Mouse (Mus musculus) Patski (cell line): ENCODE results near the gene B4galt4. TPM values are rescaled to one million over a fixed set of nuclear protein-coding genes. Genes with fewer than 3 reads are reported as not detected.
"Not testable (repeated sequence)": the region's sequence is repeated elsewhere in the genome, so short reads cannot be mapped to it uniquely, and the experiment has no call there.

ENCODE experiments used
- ATAC-seq: fragments of 100-300 bp; one replicate; pipeline ENCODE4 v1.8.0; 2021
- CTCF ChIA-PET: fragments of 350-600 bp; sonication (Branson Sonifier 250); formaldehyde crosslinking; loops from one replicate; lab custom pipeline; 2022; ENCODE audit warnings: inconsistent platforms; lab: Charles Lee
- POLR2A ChIA-PET: fragments of 350-600 bp; sonication (Branson Sonifier 250); formaldehyde crosslinking; loops from one replicate; lab custom pipeline; 2022; ENCODE audit warnings: antibody characterized with exemption, inconsistent platforms; lab: Charles Lee
- DNase-seq: peaks from one replicate; pipeline ENCODE4 v3.0.0-alpha.2; 2011; ENCODE audit warnings: low read depth, low spot score
- H3K27me3 ChIP-seq: fragments of 371-371 bp; one replicate; pipeline ENCODE4 v1.5.1; 2021
- CTCF ChIP-seq: fragments of 100-300 bp; IDR thresholded peaks from one replicate; pipeline ENCODE4 v1.5.1; 2021
- in situ Hi-C: fragments of 300-500 bp; cut with MboI; formaldehyde crosslinking; loops from 3 replicates; pipeline ENCODE4 v1.11.1; 2018; ENCODE audit warnings: low pct_unique_long_range_greater_than_20kb, mixed read lengths
- polyA plus RNA-seq: library from polyadenylated mRNA; unstranded; gene quantifications from one replicate; pipeline ENCODE4 v1.2.3, GENCODE M21; 2021

Gene B4galt4
- polyA plus RNA-seq, 1 experiment from 2014 or later = 13.0 TPM

- ChIA-PET CTCF (interaction anchor here (0.9 kb wide), 1 partner anchor 17 kb away, joined by 3 read pairs; no protein-coding TSS in a partner anchor), POLR2A (no interaction called here)
- no peak for DNase-seq
- H3K27me3 ChIP-seq = peaks cover 16% of the 10 kb centered on the region
- no peak for ATAC-seq
- TF ChIP-seq CTCF = no peak
- in situ Hi-C loops = no loop called here
Measured at GRCm38 (mm10) chr16:38708962-38709520, 33.0 kb upstream of the B4galt4 start.

- ChIA-PET POLR2A (no interaction called here), CTCF (no interaction called here)
- peaks cover 12% of the 10 kb centered on the region for H3K27me3 ChIP-seq
- TF ChIP-seq CTCF = no peak
- in situ Hi-C loops = no loop called here
- ATAC-seq (no peak), DNase-seq (no peak)
Measured at GRCm38 (mm10) chr16:38711245-38711644, 30.8 kb upstream of the B4galt4 start.

GRCm38 (mm10) chr16:38712105-38712504 lies 30.0 kb upstream of the B4galt4 start:
- no peak for TF ChIP-seq CTCF
- in situ Hi-C loops = no loop called here
- no peak for ATAC-seq
- ChIA-PET POLR2A (no interaction called here), CTCF (no interaction called here)
- no peak for DNase-seq
- peaks cover 12% of the 10 kb centered on the region for H3K27me3 ChIP-seq

GRCm38 (mm10) chr16:38712581-38713403 lies 29.3 kb upstream of the B4galt4 start, which contains the start of gene Arhgap31:
Arhgap31 (minus strand) TSS chr16:38713274.
- ChIA-PET POLR2A (interaction anchor here (0.6 kb wide), 1 partner anchor 9 kb away, joined by 4 read pairs; no protein-coding TSS in a partner anchor), CTCF (no interaction called here)
- TF ChIP-seq CTCF = no peak
- in situ Hi-C loops = no loop called here
- H3K27me3 ChIP-seq = peaks cover 12% of the 10 kb centered on the region
- peak; percentile 84 for ATAC-seq
- DNase-seq = no peak

GRCm38 (mm10) chr16:38713404-38714258 lies 28.4 kb upstream of the B4galt4 start:
- no peak for DNase-seq
- no peak for TF ChIP-seq CTCF
- CTCF ChIA-PET = no interaction called here

GRCm38 (mm10) chr16:38714259-38714526 lies 27.9 kb upstream of the B4galt4 start:
- POLR2A ChIA-PET, in situ Hi-C loops, CTCF ChIA-PET, ATAC-seq, DNase-seq, H3K27me3 ChIP-seq: not testable (repeated sequence)

More at GRCm38 (mm10) chr16:38713404-38714258, 28.4 kb upstream of the B4galt4 start:
- POLR2A ChIA-PET = no interaction called here
- H3K27me3 ChIP-seq = peaks cover 8% of the 10 kb centered on the region
- in situ Hi-C loops = no loop called here
- no peak for ATAC-seq

GRCm38 (mm10) chr16:38721377-38721776 lies 20.7 kb upstream of the B4galt4 start:
- DNase-seq = no peak
- ChIA-PET POLR2A (no interaction called here), CTCF (no interaction called here)
- TF ChIP-seq CTCF = no peak
- in situ Hi-C loops = loop anchor here (10.0 kb wide), 2 partner anchors 97 to 177 kb away; no protein-coding TSS in a partner anchor
- ATAC-seq = no peak
- H3K27me3 ChIP-seq = peaks cover 8% of the 10 kb centered on the region

- DNase-seq (no peak), ATAC-seq (no peak)
- no peak for TF ChIP-seq CTCF
- in situ Hi-C loops = loop anchor here (10.0 kb wide), 2 partner anchors 99 to 179 kb away; no protein-coding TSS in a partner anchor
- CTCF ChIA-PET = no interaction called here
- POLR2A ChIA-PET = no interaction called here
- peaks cover 8% of the 10 kb centered on the region for H3K27me3 ChIP-seq
Measured at GRCm38 (mm10) chr16:38724256-38724655, 17.8 kb upstream of the B4galt4 start.

- DNase-seq (no peak), ATAC-seq (no peak)
- peaks cover 9% of the 10 kb centered on the region for H3K27me3 ChIP-seq
- ChIA-PET POLR2A (no interaction called here), CTCF (no interaction called here)
- no peak for TF ChIP-seq CTCF
- in situ Hi-C loops = loop anchor here (10.0 kb wide), 2 partner anchors 100 to 180 kb away; no protein-coding TSS in a partner anchor
Measured at GRCm38 (mm10) chr16:38724974-38725373, 17.1 kb upstream of the B4galt4 start.

GRCm38 (mm10) chr16:38728576-38729132 lies 13.4 kb upstream of the B4galt4 start:
- ChIA-PET CTCF (interaction anchor here (0.9 to 2.2 kb wide), 3 partner anchors 22 to 97 kb away, joined by 3 to 10 read pairs (median 3); no protein-coding TSS in a partner anchor), POLR2A (no interaction called here)
- H3K27me3 ChIP-seq = peaks cover 33% of the 10 kb centered on the region
- no peak for TF ChIP-seq CTCF
- DNase-seq = no peak
- no peak for ATAC-seq
- in situ Hi-C loops = loop anchor here (10.0 kb wide), 2 partner anchors 104 to 184 kb away; no protein-coding TSS in a partner anchor
